Mouse (Mus musculus): Measurements from ENCODE around the gene Ccdc141. TPM values are rescaled to one million over a fixed set of nuclear protein-coding genes. Genes with fewer than 3 reads are reported as not detected.

The Ccdc141 gene
- polyA plus RNA-seq (2014; fragmentation: Nextera tagmentation; extraction: Ambion mirVana): 2.5 and 4.4 TPM in 2 replicates

DNA sequence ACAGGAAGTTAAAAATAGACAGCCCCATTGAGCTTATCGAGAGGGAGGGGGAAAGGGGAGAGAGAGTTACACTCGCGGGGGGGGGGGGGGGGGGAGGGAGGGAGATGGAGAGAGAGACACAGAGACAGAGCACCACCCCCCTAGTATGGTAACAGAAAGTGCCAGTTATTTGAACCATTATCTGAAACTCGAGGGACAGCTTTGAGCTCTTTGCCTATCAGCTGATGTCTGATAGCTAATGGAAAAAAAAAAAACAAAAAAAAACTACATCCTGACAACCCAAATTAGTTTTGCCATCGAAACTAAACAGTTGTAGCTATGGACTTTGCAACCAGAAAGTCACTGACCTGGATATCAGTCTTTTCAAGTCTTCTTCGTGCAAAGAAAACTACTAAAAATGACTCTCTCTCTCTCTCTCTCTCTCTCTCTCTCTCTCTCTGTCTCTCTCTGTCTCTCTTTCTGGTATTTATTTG, at the start of gene Ccdc141:
TSS of gene Ccdc141 (minus strand) at position 4 of the 473 bp plus-strand sequence.
- ATAC-seq (ENCODE audit: low FRiP score) (no peak), DNase-seq (ENCODE audit: low spot score, missing footprints) (no peak)
- Histone ChIP-seq H3K4me2 (peak within 1 kb of the TSS; percentile 56), H3K9me3 (ENCODE audit: control insufficient read depth, low read length) (no peaks in the 10 kb centered on the region), H3K27me3 (ENCODE audit: control insufficient read depth, insufficient read depth, low read length) (no peaks in the 10 kb centered on the region), H3K36me3 (ENCODE audit: control insufficient read depth, insufficient read depth, low read length) (no peaks in the 10 kb centered on the region), H3K4me1 (ENCODE audit: control insufficient read depth, insufficient read depth, low read length) (peaks cover 26% of the 10 kb centered on the region), H3K27ac (ENCODE audit: low read depth, low read length) (no peak within 1 kb of the TSS), H3K9ac (ENCODE audit: low read length) (peak within 1 kb of the TSS; percentile 49; the same call in 1 of the 2 replicates), H3K4me3 (ENCODE audit: low read depth, low read length) (peak within 1 kb of the TSS; percentile 23)
- 26% methylated on average over 3 of the region's 6 CpGs for WGBS

DNA sequence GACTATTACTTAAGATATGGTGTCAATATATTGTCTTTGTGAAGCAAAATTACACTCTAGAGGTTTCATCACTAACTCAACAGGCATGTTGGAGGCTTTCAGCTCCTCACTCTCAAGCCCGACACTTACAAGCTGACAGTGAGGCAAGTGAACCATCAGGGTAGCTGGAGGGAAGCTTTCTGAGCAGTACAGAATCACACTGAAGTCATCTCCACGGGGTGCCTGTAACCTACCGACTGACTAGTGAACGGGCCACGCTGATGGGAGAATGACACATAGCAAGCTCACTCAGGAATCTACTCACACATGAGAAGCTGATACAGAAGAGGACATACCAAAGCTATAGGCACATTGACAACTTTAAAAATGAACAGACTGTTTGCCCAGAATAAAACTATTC, 42.4 kb upstream of the Ccdc141 start:
- 67% methylated on average over 5 of the region's 5 CpGs for WGBS
- Histone ChIP-seq H3K9ac (ENCODE audit: low read length) (no peak overlapping the region), H3K4me3 (ENCODE audit: low read depth, low read length) (no peak overlapping the region), H3K27ac (ENCODE audit: low read depth, low read length) (no peak overlapping the region), H3K36me3 (ENCODE audit: control insufficient read depth, insufficient read depth, low read length) (peaks cover 5% of the 10 kb centered on the region; the same call in 1 of the 2 replicates), H3K4me1 (ENCODE audit: control insufficient read depth, insufficient read depth, low read length) (no peaks in the 10 kb centered on the region), H3K9me3 (ENCODE audit: control insufficient read depth, low read length) (no peaks in the 10 kb centered on the region), H3K4me2 (no peak overlapping the region), H3K27me3 (ENCODE audit: control insufficient read depth, insufficient read depth, low read length) (no peaks in the 10 kb centered on the region)
- ATAC-seq (ENCODE audit: low FRiP score): no peak
- peak; percentile 74 for DNase-seq (ENCODE audit: low spot score, missing footprints)

DNA sequence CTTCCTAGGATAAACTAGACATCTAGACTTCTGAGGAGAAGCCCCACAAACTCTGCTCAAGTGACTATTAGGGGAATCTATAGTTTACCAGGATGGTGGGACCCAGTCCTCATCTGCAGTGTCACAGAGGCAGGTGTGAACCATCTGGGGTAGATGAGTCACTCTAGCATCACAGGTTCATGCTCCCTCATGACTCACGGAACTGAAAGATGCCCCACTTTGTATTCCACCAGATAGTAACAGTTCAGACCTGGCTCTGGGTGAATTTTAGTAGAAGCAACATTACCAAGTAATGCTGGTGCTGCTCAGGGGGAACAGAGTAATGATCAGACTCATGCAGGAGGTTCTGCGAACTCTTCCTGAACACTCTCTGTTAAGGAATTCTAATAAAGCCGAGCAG, 36.5 kb upstream of the Ccdc141 start:
- no peaks in the 10 kb centered on the region for H3K27me3 ChIP-seq (ENCODE audit: control insufficient read depth, insufficient read depth, low read length)
- no peak for DNase-seq (ENCODE audit: low spot score, missing footprints)
- WGBS: 94% methylated on average over 3 of the region's 3 CpGs

DNA sequence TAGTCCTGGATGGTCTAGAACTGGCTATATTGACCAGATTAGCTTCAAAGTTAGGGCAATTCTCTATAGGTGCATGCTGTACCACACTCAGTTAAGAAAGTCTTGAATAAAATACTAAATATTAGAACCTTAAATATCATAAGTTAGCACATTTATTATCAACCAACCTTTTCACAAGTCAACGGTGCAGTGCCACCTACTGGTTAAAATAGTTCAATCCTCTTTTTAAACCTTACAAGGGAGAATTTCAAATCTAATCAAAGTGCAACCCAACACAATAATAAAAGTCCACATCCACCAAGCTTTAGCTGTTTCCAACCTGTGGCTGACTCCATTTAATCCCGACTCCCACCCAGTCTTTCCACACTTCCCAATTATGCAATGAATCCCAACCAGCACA, 33.5 kb upstream of the Ccdc141 start:
- H3K4me1 ChIP-seq (ENCODE audit: control insufficient read depth, insufficient read depth, low read length): no peaks in the 10 kb centered on the region; the same call in 1 of the 2 replicates
- no peak for DNase-seq (ENCODE audit: low spot score, missing footprints)
- H3K27ac ChIP-seq (ENCODE audit: low read depth, low read length): no peak overlapping the region
- WGBS: 59% methylated on average over 2 of the region's 2 CpGs
- H3K27me3 ChIP-seq (ENCODE audit: control insufficient read depth, insufficient read depth, low read length): no peaks in the 10 kb centered on the region
- no peaks in the 10 kb centered on the region for H3K9me3 ChIP-seq (ENCODE audit: control insufficient read depth, low read length)
- no peaks in the 10 kb centered on the region for H3K36me3 ChIP-seq (ENCODE audit: control insufficient read depth, insufficient read depth, low read length)
- ATAC-seq (ENCODE audit: low FRiP score): no peak
- H3K4me2 ChIP-seq: no peak overlapping the region
- H3K9ac ChIP-seq (ENCODE audit: low read length): no peak overlapping the region
- no peak overlapping the region for H3K4me3 ChIP-seq (ENCODE audit: low read depth, low read length)

More for the DNA sequence above, 36.5 kb upstream of the Ccdc141 start:
- no peak overlapping the region for H3K9ac ChIP-seq (ENCODE audit: low read length)
- no peak for ATAC-seq (ENCODE audit: low FRiP score)
- peaks cover 2% of the 10 kb centered on the region; the same call in 1 of the 2 replicates for H3K36me3 ChIP-seq (ENCODE audit: control insufficient read depth, insufficient read depth, low read length)
- H3K4me3 ChIP-seq (ENCODE audit: low read depth, low read length): no peak overlapping the region
- H3K27ac ChIP-seq (ENCODE audit: low read depth, low read length): no peak overlapping the region
- H3K4me2 ChIP-seq: no peak overlapping the region
- H3K4me1 ChIP-seq (ENCODE audit: control insufficient read depth, insufficient read depth, low read length): no peaks in the 10 kb centered on the region
- no peaks in the 10 kb centered on the region for H3K9me3 ChIP-seq (ENCODE audit: control insufficient read depth, low read length)

DNA sequence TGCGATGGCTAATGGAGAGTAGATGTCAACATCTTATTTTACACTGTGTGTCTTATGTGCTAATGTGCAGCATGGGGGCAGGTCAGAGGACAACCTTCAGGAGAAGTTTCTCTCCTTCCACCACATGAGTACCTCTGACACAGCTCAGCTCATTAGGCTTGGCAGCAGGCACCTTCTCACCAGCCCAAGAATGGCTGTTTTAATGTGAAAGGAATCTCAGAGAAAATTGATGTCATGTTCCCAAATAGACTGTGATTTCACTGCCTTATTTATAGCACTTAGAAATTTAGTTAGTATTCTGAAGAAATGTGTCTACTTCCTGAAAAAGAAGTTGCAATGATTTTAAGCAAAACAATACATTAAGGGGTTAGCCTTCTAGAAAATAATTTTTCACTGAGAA, 31.5 kb upstream of the Ccdc141 start:
- DNase-seq (ENCODE audit: low spot score, missing footprints): no peak
- H3K9me3 ChIP-seq (ENCODE audit: control insufficient read depth, low read length): no peaks in the 10 kb centered on the region
- no peak overlapping the region for H3K9ac ChIP-seq (ENCODE audit: low read length)
- no peaks in the 10 kb centered on the region; the same call in 1 of the 2 replicates for H3K4me1 ChIP-seq (ENCODE audit: control insufficient read depth, insufficient read depth, low read length)
- no peak for ATAC-seq (ENCODE audit: low FRiP score)
- no peak overlapping the region for H3K27ac ChIP-seq (ENCODE audit: low read depth, low read length)
- no peak overlapping the region for H3K4me2 ChIP-seq
- H3K4me3 ChIP-seq (ENCODE audit: low read depth, low read length): no peak overlapping the region
- no peaks in the 10 kb centered on the region for H3K36me3 ChIP-seq (ENCODE audit: control insufficient read depth, insufficient read depth, low read length)
- WGBS: 98% methylated on average over 1 of the region's 1 CpGs
- no peaks in the 10 kb centered on the region for H3K27me3 ChIP-seq (ENCODE audit: control insufficient read depth, insufficient read depth, low read length)

DNA sequence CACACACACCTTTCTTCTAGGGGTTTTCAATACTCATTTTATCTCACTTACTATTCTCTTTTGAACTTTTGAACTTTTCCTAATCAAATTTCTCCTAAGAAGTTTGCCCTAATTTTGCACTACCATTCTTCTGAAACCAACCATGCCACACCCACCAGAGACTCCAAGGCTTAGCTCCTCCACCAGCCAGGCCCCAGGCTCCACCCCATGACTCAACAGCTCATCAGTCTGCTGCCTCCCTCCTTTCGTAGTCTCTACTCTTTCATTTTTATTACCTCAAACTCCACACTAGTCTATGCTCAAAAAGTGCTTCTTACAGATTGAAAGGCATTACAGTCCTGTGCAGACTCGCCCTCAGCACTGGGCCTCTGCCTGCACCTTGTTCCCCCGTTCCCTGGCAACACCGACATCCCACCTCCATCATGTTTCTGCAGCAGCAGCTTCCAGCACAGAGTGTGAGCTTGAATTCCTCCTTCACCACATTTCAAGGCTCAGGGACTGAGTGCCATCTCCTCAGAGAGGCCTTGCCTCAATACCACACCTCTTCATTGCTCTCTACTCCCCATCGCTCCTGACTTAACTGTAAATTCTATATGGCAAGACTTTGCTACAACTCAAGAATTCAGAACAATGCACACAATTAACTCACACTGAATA, 30.6 kb upstream of the Ccdc141 start:
- Histone ChIP-seq H3K27ac (ENCODE audit: low read depth, low read length) (no peak overlapping the region), H3K36me3 (ENCODE audit: control insufficient read depth, insufficient read depth, low read length) (no peaks in the 10 kb centered on the region), H3K9ac (ENCODE audit: low read length) (no peak overlapping the region), H3K4me3 (ENCODE audit: low read depth, low read length) (no peak overlapping the region), H3K4me1 (ENCODE audit: control insufficient read depth, insufficient read depth, low read length) (no peaks in the 10 kb centered on the region; the same call in 1 of the 2 replicates), H3K4me2 (no peak overlapping the region), H3K27me3 (ENCODE audit: control insufficient read depth, insufficient read depth, low read length) (no peaks in the 10 kb centered on the region), H3K9me3 (ENCODE audit: control insufficient read depth, low read length) (no peaks in the 10 kb centered on the region)
- no peak for DNase-seq (ENCODE audit: low spot score, missing footprints)
- 96% methylated on average over 5 of the region's 5 CpGs for WGBS
- no peak for ATAC-seq (ENCODE audit: low FRiP score)

DNA sequence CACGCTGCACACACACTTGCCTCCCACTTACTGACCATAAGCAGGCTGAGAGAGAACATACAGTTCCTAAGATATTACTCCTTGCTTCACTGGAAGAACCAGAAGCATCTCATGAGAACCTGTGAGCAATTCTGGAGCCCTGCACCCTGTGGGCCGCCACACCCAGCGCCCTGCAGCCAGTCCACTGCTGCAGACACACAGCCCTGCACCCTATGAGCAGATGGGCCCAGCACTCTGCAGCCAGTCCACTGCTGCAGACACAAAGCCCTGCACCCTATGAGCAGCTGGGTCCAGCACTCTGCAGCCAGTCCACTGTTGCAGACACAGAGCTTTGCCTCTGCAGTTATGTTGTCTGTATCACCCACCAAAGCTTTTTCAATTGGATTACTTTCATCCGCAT, 29.9 kb upstream of the Ccdc141 start:
- ATAC-seq (ENCODE audit: low FRiP score): no peak
- H3K4me2 ChIP-seq: no peak overlapping the region
- H3K4me1 ChIP-seq (ENCODE audit: control insufficient read depth, insufficient read depth, low read length): no peaks in the 10 kb centered on the region; the same call in 1 of the 2 replicates
- no peak overlapping the region for H3K9ac ChIP-seq (ENCODE audit: low read length)
- H3K27me3 ChIP-seq (ENCODE audit: control insufficient read depth, insufficient read depth, low read length): no peaks in the 10 kb centered on the region
- H3K27ac ChIP-seq (ENCODE audit: low read depth, low read length): no peak overlapping the region
- DNase-seq (ENCODE audit: low spot score, missing footprints): no peak
- H3K36me3 ChIP-seq (ENCODE audit: control insufficient read depth, insufficient read depth, low read length): no peaks in the 10 kb centered on the region
- H3K4me3 ChIP-seq (ENCODE audit: low read depth, low read length): no peak overlapping the region
- H3K9me3 ChIP-seq (ENCODE audit: control insufficient read depth, low read length): no peaks in the 10 kb centered on the region
- 88% methylated on average over 4 of the region's 4 CpGs for WGBS

DNA sequence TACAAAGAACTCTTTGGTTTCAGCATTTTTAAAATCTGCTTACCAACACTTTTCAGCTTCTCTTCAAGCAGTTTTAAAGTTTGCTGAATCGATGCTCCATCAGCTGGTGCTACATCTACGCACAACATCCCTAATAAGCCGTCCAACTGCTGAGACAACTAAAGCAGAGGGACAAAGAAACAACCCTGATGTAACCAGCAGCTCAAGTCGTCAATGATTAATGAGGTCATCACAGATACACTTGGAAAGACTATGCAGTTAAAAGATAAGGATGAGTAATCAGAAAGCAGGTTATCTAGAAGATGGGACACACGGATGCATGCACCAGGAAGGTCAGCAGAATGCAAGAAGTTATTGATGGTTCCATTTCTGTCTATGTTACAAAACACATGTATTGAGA, 27.8 kb upstream of the Ccdc141 start:
- Histone ChIP-seq H3K36me3 (ENCODE audit: control insufficient read depth, insufficient read depth, low read length) (no peaks in the 10 kb centered on the region; the same call in 1 of the 2 replicates), H3K4me2 (no peak overlapping the region), H3K9me3 (ENCODE audit: control insufficient read depth, low read length) (no peaks in the 10 kb centered on the region), H3K27me3 (ENCODE audit: control insufficient read depth, insufficient read depth, low read length) (no peaks in the 10 kb centered on the region), H3K27ac (ENCODE audit: low read depth, low read length) (no peak overlapping the region), H3K4me1 (ENCODE audit: control insufficient read depth, insufficient read depth, low read length) (no peaks in the 10 kb centered on the region; the same call in 1 of the 2 replicates), H3K4me3 (ENCODE audit: low read depth, low read length) (no peak overlapping the region), H3K9ac (ENCODE audit: low read length) (no peak overlapping the region)
- no peak for ATAC-seq (ENCODE audit: low FRiP score)
- 94% methylated on average over 5 of the region's 5 CpGs for WGBS
- no peak for DNase-seq (ENCODE audit: low spot score, missing footprints)

DNA sequence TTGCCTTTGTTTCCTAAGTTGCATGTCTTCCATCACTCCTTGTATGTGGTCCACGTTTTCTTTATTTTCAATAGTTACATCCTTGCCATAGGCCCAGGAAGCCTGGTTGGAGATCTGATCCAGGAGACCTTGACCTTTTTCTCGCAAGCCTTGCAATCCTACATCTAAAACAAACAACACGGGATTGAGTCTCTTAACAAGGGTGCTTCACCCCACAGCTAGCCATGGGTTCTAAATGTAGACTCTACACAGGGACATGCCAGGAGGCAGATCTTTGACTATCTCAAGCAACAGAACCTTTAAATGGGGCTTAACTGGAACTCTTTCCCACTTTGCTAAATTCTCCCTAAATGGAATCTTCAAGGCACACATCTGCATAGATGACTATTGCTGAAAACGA, 26.4 kb upstream of the Ccdc141 start:
- no peaks in the 10 kb centered on the region for H3K9me3 ChIP-seq (ENCODE audit: control insufficient read depth, low read length)
- no peaks in the 10 kb centered on the region; the same call in 1 of the 2 replicates for H3K36me3 ChIP-seq (ENCODE audit: control insufficient read depth, insufficient read depth, low read length)
- no peak overlapping the region for H3K4me3 ChIP-seq (ENCODE audit: low read depth, low read length)
- H3K4me2 ChIP-seq: no peak overlapping the region
- H3K27me3 ChIP-seq (ENCODE audit: control insufficient read depth, insufficient read depth, low read length): no peaks in the 10 kb centered on the region
- H3K4me1 ChIP-seq (ENCODE audit: control insufficient read depth, insufficient read depth, low read length): no peaks in the 10 kb centered on the region; the same call in 1 of the 2 replicates
- no peak overlapping the region for H3K9ac ChIP-seq (ENCODE audit: low read length)
- no peak for DNase-seq (ENCODE audit: low spot score, missing footprints)
- WGBS: 93% methylated on average over 4 of the region's 4 CpGs
- ATAC-seq (ENCODE audit: low FRiP score): no peak
- no peak overlapping the region for H3K27ac ChIP-seq (ENCODE audit: low read depth, low read length)

Data from midbrain, embryonic 11.5 days (tissue).